Mouse (Mus musculus) neural tube, embryonic 12.5 days (tissue): ENCODE results near the gene Fam184b. TPM values are rescaled to one million over a fixed set of nuclear protein-coding genes. Genes with fewer than 3 reads are reported as not detected.

Source experiments
- polyA plus RNA-seq: library from polyadenylated mRNA; unstranded; fragments of >200 nt; fragmentation: Nextera tagmentation; extraction: Ambion mirVana; gene quantifications from 2 replicates; pipeline ENCODE4 v1.2.1, GENCODE M21; 2016

Gene Fam184b
- polyA plus RNA-seq, 1 experiment from 2014 or later = 1.8 TPM

Other genes starting within 250 kb of the Fam184b start
- gene Qdpr, start 189.4 kb downstream of the Fam184b start, polyA plus RNA-seq = 100 and 110 TPM in 2 replicates
- gene Clrn2, start 185.9 kb downstream of the Fam184b start, polyA plus RNA-seq = not detected in 2 replicates
- gene Lap3, start 146.2 kb downstream of the Fam184b start, polyA plus RNA-seq = 52.3 and 56.0 TPM in 2 replicates
- 257 and 275 TPM in 2 replicates for gene Med28, start 119.4 kb downstream of the Fam184b start, polyA plus RNA-seq
- 38.6 and 40.5 TPM in 2 replicates for gene Ncapg, start 30.3 kb upstream of the Fam184b start, polyA plus RNA-seq
- gene Lcorl, start 218.0 kb upstream of the Fam184b start, polyA plus RNA-seq = 46.7 and 50.6 TPM in 2 replicates